Mouse (Mus musculus): ENCODE measurements at regions not wholly inside any gene's neighbourhood (a gene's known extent, or its start where the extent isn't known, plus 50 kb on each side); places are given as distances from the start of the nearest gene placed in this dataset.

GRCm38 (mm10) chr9:43580653-43581052 is 163.1 kb upstream of the Nectin1 start:
- Histone ChIP-seq H3K27ac (no peak overlapping the region), H3K4me3 (no peak overlapping the region), H3K9ac (no peak overlapping the region), H3K4me1 (no peaks in the 10 kb centered on the region), H3K9me3 (no peaks in the 10 kb centered on the region), H3K27me3 (no peaks in the 10 kb centered on the region), H3K36me3 (no peaks in the 10 kb centered on the region), H3K4me2 (no peak overlapping the region)
- no peak for ATAC-seq (ENCODE audit: borderline replicate concordance, extremely low read depth, low FRiP score, low TSS enrichment)
- 36% methylated on average over 6 of the region's 6 CpGs for WGBS

- ATAC-seq (ENCODE audit: borderline replicate concordance, extremely low read depth, low FRiP score, low TSS enrichment), result no peak
- Histone ChIP-seq H3K36me3 (no peaks in the 10 kb centered on the region), H3K27me3 (no peaks in the 10 kb centered on the region), H3K4me1 (no peaks in the 10 kb centered on the region), H3K27ac (no peak overlapping the region), H3K4me2 (no peak overlapping the region), H3K9ac (no peak overlapping the region), H3K9me3 (no peaks in the 10 kb centered on the region), H3K4me3 (no peak overlapping the region)
- WGBS, result 60% methylated on average over 6 of the region's 6 CpGs
These were observed 158.2 kb upstream of the Nectin1 start for GRCm38 (mm10) chr9:43585616-43586015.

- Histone ChIP-seq H3K27ac (no peak overlapping the region), H3K4me2 (no peak overlapping the region), H3K9ac (no peak overlapping the region), H3K4me1 (no peaks in the 10 kb centered on the region), H3K27me3 (no peaks in the 10 kb centered on the region), H3K4me3 (no peak overlapping the region), H3K36me3 (no peaks in the 10 kb centered on the region), H3K9me3 (no peaks in the 10 kb centered on the region)
- ATAC-seq (ENCODE audit: borderline replicate concordance, extremely low read depth, low FRiP score, low TSS enrichment), result no peak
- 68% methylated on average over 6 of the region's 6 CpGs for WGBS
These were observed 150.5 kb upstream of the Nectin1 start for GRCm38 (mm10) chr9:43593236-43593635.

GRCm38 (mm10) chr9:43594814-43595213 is 149.0 kb upstream of the Nectin1 start:
- no peak for ATAC-seq (ENCODE audit: borderline replicate concordance, extremely low read depth, low FRiP score, low TSS enrichment)

GRCm38 (mm10) chr9:43595461-43595860 is 148.3 kb upstream of the Nectin1 start:
- 60% methylated on average over 4 of the region's 4 CpGs for WGBS
- Histone ChIP-seq H3K4me1 (no peaks in the 10 kb centered on the region), H3K36me3 (no peaks in the 10 kb centered on the region), H3K27ac (no peak overlapping the region), H3K4me2 (no peak overlapping the region), H3K9me3 (no peaks in the 10 kb centered on the region), H3K27me3 (no peaks in the 10 kb centered on the region), H3K4me3 (no peak overlapping the region), H3K9ac (no peak overlapping the region)
- no peak for ATAC-seq (ENCODE audit: borderline replicate concordance, extremely low read depth, low FRiP score, low TSS enrichment)

More at GRCm38 (mm10) chr9:43594814-43595213, 149.0 kb upstream of the Nectin1 start:
- no peaks in the 10 kb centered on the region for H3K27me3 ChIP-seq
- H3K27ac ChIP-seq, result no peak overlapping the region
- H3K4me2 ChIP-seq, result no peak overlapping the region
- H3K4me1 ChIP-seq, result no peaks in the 10 kb centered on the region
- 79% methylated on average over 3 of the region's 3 CpGs for WGBS
- no peak overlapping the region for H3K4me3 ChIP-seq
- H3K9me3 ChIP-seq, result no peaks in the 10 kb centered on the region
- H3K36me3 ChIP-seq, result no peaks in the 10 kb centered on the region
- no peak overlapping the region for H3K9ac ChIP-seq

- H3K9ac ChIP-seq, result no peak overlapping the region
- no peaks in the 10 kb centered on the region for H3K9me3 ChIP-seq
- no peak overlapping the region for H3K4me3 ChIP-seq
- no peak overlapping the region for H3K4me2 ChIP-seq
- no peak overlapping the region for H3K27ac ChIP-seq
- H3K36me3 ChIP-seq, result no peaks in the 10 kb centered on the region
- 57% methylated on average over 2 of the region's 2 CpGs for WGBS
- no peaks in the 10 kb centered on the region for H3K27me3 ChIP-seq
- H3K4me1 ChIP-seq, result no peaks in the 10 kb centered on the region
- no peak for ATAC-seq (ENCODE audit: borderline replicate concordance, extremely low read depth, low FRiP score, low TSS enrichment)
These were observed 143.4 kb upstream of the Nectin1 start for GRCm38 (mm10) chr9:43600396-43600795.

GRCm38 (mm10) chr9:43617632-43618031 is 126.2 kb upstream of the Nectin1 start:
- Histone ChIP-seq H3K36me3 (no peaks in the 10 kb centered on the region), H3K9ac (no peak overlapping the region), H3K4me3 (no peak overlapping the region), H3K27me3 (peaks cover 10% of the 10 kb centered on the region), H3K9me3 (no peaks in the 10 kb centered on the region), H3K27ac (no peak overlapping the region), H3K4me1 (no peaks in the 10 kb centered on the region), H3K4me2 (no peak overlapping the region)
- WGBS, result 8% methylated on average over 12 of the region's 12 CpGs
- no peak for ATAC-seq (ENCODE audit: borderline replicate concordance, extremely low read depth, low FRiP score, low TSS enrichment)

- no peaks in the 10 kb centered on the region for H3K4me1 ChIP-seq
- WGBS, result 34% methylated on average over 4 of the region's 4 CpGs
These were observed 116.2 kb upstream of the Nectin1 start for GRCm38 (mm10) chr9:43627558-43627957.

GRCm38 (mm10) chr9:43628786-43629185 is 115.0 kb upstream of the Nectin1 start:
- H3K27ac ChIP-seq, result no peak overlapping the region
- no peak overlapping the region for H3K4me2 ChIP-seq
- H3K36me3 ChIP-seq, result no peaks in the 10 kb centered on the region
- no peaks in the 10 kb centered on the region for H3K27me3 ChIP-seq
- H3K4me1 ChIP-seq, result no peaks in the 10 kb centered on the region
- no peak overlapping the region for H3K4me3 ChIP-seq
- H3K9ac ChIP-seq, result no peak overlapping the region
- H3K9me3 ChIP-seq, result no peaks in the 10 kb centered on the region
- no peak for ATAC-seq (ENCODE audit: borderline replicate concordance, extremely low read depth, low FRiP score, low TSS enrichment)
- 33% methylated on average over 11 of the region's 11 CpGs for WGBS

More at GRCm38 (mm10) chr9:43627558-43627957, 116.2 kb upstream of the Nectin1 start:
- no peak overlapping the region for H3K9ac ChIP-seq
- no peak overlapping the region for H3K4me2 ChIP-seq
- H3K27ac ChIP-seq, result no peak overlapping the region
- no peak overlapping the region for H3K4me3 ChIP-seq
- no peaks in the 10 kb centered on the region for H3K36me3 ChIP-seq
- H3K27me3 ChIP-seq, result no peaks in the 10 kb centered on the region
- H3K9me3 ChIP-seq, result no peaks in the 10 kb centered on the region
- ATAC-seq (ENCODE audit: borderline replicate concordance, extremely low read depth, low FRiP score, low TSS enrichment), result no peak

- Histone ChIP-seq H3K9me3 (no peaks in the 10 kb centered on the region), H3K27me3 (no peaks in the 10 kb centered on the region), H3K4me3 (no peak overlapping the region), H3K27ac (no peak overlapping the region), H3K9ac (no peak overlapping the region), H3K36me3 (no peaks in the 10 kb centered on the region), H3K4me1 (no peaks in the 10 kb centered on the region), H3K4me2 (no peak overlapping the region)
- WGBS, result 77% methylated on average over 11 of the region's 11 CpGs
- ATAC-seq (ENCODE audit: borderline replicate concordance, extremely low read depth, low FRiP score, low TSS enrichment), result no peak
These were observed 107.3 kb upstream of the Nectin1 start for GRCm38 (mm10) chr9:43636372-43636965.

GRCm38 (mm10) chr9:43658186-43658585 is 85.6 kb upstream of the Nectin1 start:
- no peaks in the 10 kb centered on the region for H3K9me3 ChIP-seq
- no peaks in the 10 kb centered on the region for H3K4me1 ChIP-seq
- ATAC-seq (ENCODE audit: borderline replicate concordance, extremely low read depth, low FRiP score, low TSS enrichment), result no peak
- no peaks in the 10 kb centered on the region for H3K27me3 ChIP-seq
- WGBS, result 56% methylated on average over 3 of the region's 3 CpGs
- H3K4me2 ChIP-seq, result no peak overlapping the region
- no peak overlapping the region for H3K4me3 ChIP-seq
- no peak overlapping the region for H3K9ac ChIP-seq
- H3K36me3 ChIP-seq, result no peaks in the 10 kb centered on the region
- no peak overlapping the region for H3K27ac ChIP-seq

GRCm38 (mm10) chr9:43659237-43659636 is 84.5 kb upstream of the Nectin1 start:
- Histone ChIP-seq H3K4me2 (no peak overlapping the region), H3K4me3 (no peak overlapping the region), H3K27me3 (no peaks in the 10 kb centered on the region), H3K4me1 (no peaks in the 10 kb centered on the region), H3K27ac (no peak overlapping the region), H3K9me3 (no peaks in the 10 kb centered on the region), H3K36me3 (no peaks in the 10 kb centered on the region), H3K9ac (no peak overlapping the region)
- 48% methylated on average over 6 of the region's 6 CpGs for WGBS
- no peak for ATAC-seq (ENCODE audit: borderline replicate concordance, extremely low read depth, low FRiP score, low TSS enrichment)

GRCm38 (mm10) chr9:43660151-43660550 is 83.6 kb upstream of the Nectin1 start:
- H3K4me2 ChIP-seq, result no peak overlapping the region
- H3K27ac ChIP-seq, result no peak overlapping the region
- H3K9me3 ChIP-seq, result no peaks in the 10 kb centered on the region
- no peak overlapping the region for H3K4me3 ChIP-seq
- H3K36me3 ChIP-seq, result no peaks in the 10 kb centered on the region
- no peak for ATAC-seq (ENCODE audit: borderline replicate concordance, extremely low read depth, low FRiP score, low TSS enrichment)
- H3K4me1 ChIP-seq, result no peaks in the 10 kb centered on the region
- H3K27me3 ChIP-seq, result no peaks in the 10 kb centered on the region
- 58% methylated on average over 5 of the region's 5 CpGs for WGBS
- H3K9ac ChIP-seq, result no peak overlapping the region
